Mouse (Mus musculus) olfactory bulb, adult 2 months (tissue): Measurements from ENCODE around the gene Ralgps2.

Source experiments
- CTCF ChIP-seq: fragments of 200-500 bp; IDR thresholded peaks from 2 replicates; pipeline ENCODE4 v1.5.1; 2012; ENCODE audit warnings: low read depth, mild to moderate bottlenecking, low read length, moderate library complexity; ENCODE audit not compliant: insufficient read depth
- POLR2A ChIP-seq: fragments of 200-500 bp; IDR thresholded peaks from 2 replicates; pipeline ENCODE4 v1.6.1; 2012; ENCODE audit warnings: mild to moderate bottlenecking, low read depth, low read length, moderate library complexity; ENCODE audit not compliant: insufficient read depth

- TF ChIP-seq CTCF (no peak), POLR2A (no peak)
Measured at GRCm38 (mm10) chr1:156789844-156790490, 149.5 kb downstream of the Ralgps2 start.
